Mouse (Mus musculus): ENCODE measurements around the gene Ces3a. TPM values are rescaled to one million over a fixed set of nuclear protein-coding genes. Genes with fewer than 3 reads are reported as not detected.
"Not testable (repeated sequence)": the region's sequence is repeated elsewhere in the genome, so short reads cannot be mapped to it uniquely, and the experiment has no call there.

Gene Ces3a
- polyA plus RNA-seq, 1 experiment from 2014 or later: 102 TPM

- H3K4me2 ChIP-seq (ENCODE audit: low read depth, low read length): no peak overlapping the region
- DNase-seq (no peak), ATAC-seq (no peak)
- no peak overlapping the region for H3K4me3 ChIP-seq (ENCODE audit: low read depth, low read length)
- no peak overlapping the region for H3K9ac ChIP-seq (replicated peaks)
- H3K36me3 ChIP-seq (replicated peaks; ENCODE audit: insufficient read depth, low read length): no peaks in the 10 kb centered on the region
- no peak for TF ChIP-seq EP300 (IDR thresholded peaks at IDR 0.05; ENCODE audit: low read depth)
- no peak for TF ChIP-seq CTCF (IDR thresholded peaks at IDR 0.05; ENCODE audit: low read depth)
- no peaks in the 10 kb centered on the region for H3K4me1 ChIP-seq (ENCODE audit: insufficient read depth)
- peaks cover 4% of the 10 kb centered on the region; the same call in 1 of the 2 replicates for H3K9me3 ChIP-seq (ENCODE audit: low read length)
- no peak overlapping the region for H3K27ac ChIP-seq (ENCODE audit: low read depth)
- H3K27me3 ChIP-seq (ENCODE audit: insufficient read depth, low read length): no peaks in the 10 kb centered on the region
Observed at GRCm38 (mm10) chr8:105060056-105060455, 11.7 kb downstream of the Ces3a start.

GRCm38 (mm10) chr8:105066761-105067160 lies 18.4 kb downstream of the Ces3a start:
- no peak overlapping the region for H3K4me3 ChIP-seq (ENCODE audit: low read depth, low read length)
- WGBS (ENCODE audit: insufficient replicate concordance): 6% methylated on average over 1 of the region's 1 CpGs
- TF ChIP-seq CTCF (IDR thresholded peaks at IDR 0.05; ENCODE audit: low read depth) (peak; percentile 72), EP300 (IDR thresholded peaks at IDR 0.05; ENCODE audit: low read depth) (no peak)
- H3K4me1 ChIP-seq (ENCODE audit: insufficient read depth): peaks cover 3% of the 10 kb centered on the region; the same call in 1 of the 2 replicates
- no peak overlapping the region for H3K27ac ChIP-seq (ENCODE audit: low read depth)
- H3K27me3 ChIP-seq (ENCODE audit: insufficient read depth, low read length): no peaks in the 10 kb centered on the region
- ATAC-seq: peak; percentile 38; the same call in 1 of the 2 replicates
- H3K4me2 ChIP-seq (ENCODE audit: low read depth, low read length): no peak overlapping the region
- peak; percentile 64 for DNase-seq
- H3K9me3 ChIP-seq (ENCODE audit: low read length): peaks cover 4% of the 10 kb centered on the region; the same call in 1 of the 2 replicates
- no peak overlapping the region for H3K9ac ChIP-seq (replicated peaks)
- no peaks in the 10 kb centered on the region for H3K36me3 ChIP-seq (replicated peaks; ENCODE audit: insufficient read depth, low read length)

- peak; percentile 64; the same call in 1 of the 2 replicates for ATAC-seq
- not testable (repeated sequence) for H3K4me3 ChIP-seq (ENCODE audit: low read depth, low read length); H3K27ac ChIP-seq (ENCODE audit: low read depth); DNase-seq; H3K27me3 ChIP-seq (ENCODE audit: insufficient read depth, low read length); H3K4me2 ChIP-seq (ENCODE audit: low read depth, low read length); H3K36me3 ChIP-seq (replicated peaks; ENCODE audit: insufficient read depth, low read length); H3K9me3 ChIP-seq (ENCODE audit: low read length); H3K4me1 ChIP-seq (ENCODE audit: insufficient read depth); H3K9ac ChIP-seq (replicated peaks)
- WGBS (ENCODE audit: insufficient replicate concordance): 49% methylated on average over 7 of the region's 7 CpGs
Observed at GRCm38 (mm10) chr8:105067905-105068304, 19.5 kb downstream of the Ces3a start.

GRCm38 (mm10) chr8:105068971-105069370 lies 20.6 kb downstream of the Ces3a start:
- DNase-seq: no peak
- Histone ChIP-seq H3K9me3 (ENCODE audit: low read length) (no peaks in the 10 kb centered on the region), H3K9ac (replicated peaks) (no peak overlapping the region), H3K27me3 (ENCODE audit: insufficient read depth, low read length) (no peaks in the 10 kb centered on the region), H3K4me3 (ENCODE audit: low read depth, low read length) (no peak overlapping the region), H3K4me2 (ENCODE audit: low read depth, low read length) (no peak overlapping the region), H3K27ac (ENCODE audit: low read depth) (no peak overlapping the region), H3K36me3 (replicated peaks; ENCODE audit: insufficient read depth, low read length) (no peaks in the 10 kb centered on the region), H3K4me1 (ENCODE audit: insufficient read depth) (peaks cover 3% of the 10 kb centered on the region; the same call in 1 of the 2 replicates)
- no peak for ATAC-seq
- TF ChIP-seq CTCF (IDR thresholded peaks at IDR 0.05; ENCODE audit: low read depth): no peak
- TF ChIP-seq EP300 (IDR thresholded peaks at IDR 0.05; ENCODE audit: low read depth): no peak

- no peak for TF ChIP-seq CTCF (IDR thresholded peaks at IDR 0.05; ENCODE audit: low read depth)
- TF ChIP-seq EP300 (IDR thresholded peaks at IDR 0.05; ENCODE audit: low read depth): no peak
- 88% methylated on average over 4 of the region's 4 CpGs for WGBS (ENCODE audit: insufficient replicate concordance)
- Histone ChIP-seq H3K9me3 (ENCODE audit: low read length) (no peaks in the 10 kb centered on the region), H3K9ac (replicated peaks) (no peak overlapping the region), H3K4me2 (ENCODE audit: low read depth, low read length) (no peak overlapping the region), H3K27me3 (ENCODE audit: insufficient read depth, low read length) (no peaks in the 10 kb centered on the region), H3K4me1 (ENCODE audit: insufficient read depth) (no peaks in the 10 kb centered on the region), H3K27ac (ENCODE audit: low read depth) (no peak overlapping the region), H3K36me3 (replicated peaks; ENCODE audit: insufficient read depth, low read length) (no peaks in the 10 kb centered on the region), H3K4me3 (ENCODE audit: low read depth, low read length) (no peak overlapping the region)
- no peak for DNase-seq
- no peak for ATAC-seq
Observed at GRCm38 (mm10) chr8:105076601-105077000, 28.2 kb downstream of the Ces3a start.

GRCm38 (mm10) chr8:105077071-105077470 lies 28.7 kb downstream of the Ces3a start:
- no peak overlapping the region for H3K9ac ChIP-seq (replicated peaks)
- H3K27me3 ChIP-seq (ENCODE audit: insufficient read depth, low read length): no peaks in the 10 kb centered on the region
- no peak overlapping the region for H3K4me2 ChIP-seq (ENCODE audit: low read depth, low read length)
- DNase-seq (no peak), ATAC-seq (no peak)
- no peaks in the 10 kb centered on the region for H3K4me1 ChIP-seq (ENCODE audit: insufficient read depth)
- H3K36me3 ChIP-seq (replicated peaks; ENCODE audit: insufficient read depth, low read length): no peaks in the 10 kb centered on the region
- H3K27ac ChIP-seq (ENCODE audit: low read depth): no peak overlapping the region
- no peak for TF ChIP-seq CTCF (IDR thresholded peaks at IDR 0.05; ENCODE audit: low read depth)
- no peak for TF ChIP-seq EP300 (IDR thresholded peaks at IDR 0.05; ENCODE audit: low read depth)
- no peaks in the 10 kb centered on the region for H3K9me3 ChIP-seq (ENCODE audit: low read length)
- H3K4me3 ChIP-seq (ENCODE audit: low read depth, low read length): no peak overlapping the region
- WGBS (ENCODE audit: insufficient replicate concordance): 68% methylated on average over 6 of the region's 6 CpGs

- no peak for DNase-seq
- no peak overlapping the region for H3K4me3 ChIP-seq (ENCODE audit: low read depth, low read length)
- WGBS (ENCODE audit: insufficient replicate concordance): 75% methylated on average over 5 of the region's 5 CpGs
Observed at GRCm38 (mm10) chr8:105078591-105078990, 30.2 kb downstream of the Ces3a start.

More at GRCm38 (mm10) chr8:105078591-105078990, 30.2 kb downstream of the Ces3a start:
- TF ChIP-seq CTCF (IDR thresholded peaks at IDR 0.05; ENCODE audit: low read depth) (no peak), EP300 (IDR thresholded peaks at IDR 0.05; ENCODE audit: low read depth) (no peak)
- H3K27me3 ChIP-seq (ENCODE audit: insufficient read depth, low read length): no peaks in the 10 kb centered on the region
- no peaks in the 10 kb centered on the region for H3K9me3 ChIP-seq (ENCODE audit: low read length)
- no peak overlapping the region for H3K27ac ChIP-seq (ENCODE audit: low read depth)
- H3K9ac ChIP-seq (replicated peaks): no peak overlapping the region
- H3K4me2 ChIP-seq (ENCODE audit: low read depth, low read length): no peak overlapping the region
- H3K4me1 ChIP-seq (ENCODE audit: insufficient read depth): no peaks in the 10 kb centered on the region
- H3K36me3 ChIP-seq (replicated peaks; ENCODE audit: insufficient read depth, low read length): no peaks in the 10 kb centered on the region
- no peak for ATAC-seq
